Mouse (Mus musculus) adrenal gland, adult (tissue): ENCODE measurements around the gene Gnpat.
"Not testable (repeated sequence)": the region's sequence is repeated elsewhere in the genome, so short reads cannot be mapped to it uniquely, and the experiment has no call there.

Experiments used
- DNase-seq, 2 experiments: peaks; one replicate each; pipeline ENCODE4 v3.0.0; 2022 to 2023; ENCODE audit warnings: low spot score in 1 of 2; ENCODE audit not compliant: inconsistent age in 2 of 2

The Gnpat gene

GRCm38 (mm10) chr8:124841775-124842174 is 21.1 kb upstream of the Gnpat start:
- no peak for DNase-seq

- DNase-seq = not testable (repeated sequence)
Observed at GRCm38 (mm10) chr8:124842929-124843328, 19.9 kb upstream of the Gnpat start.

- DNase-seq = no peak
Observed at GRCm38 (mm10) chr8:124845131-124845530, 17.7 kb upstream of the Gnpat start.

- DNase-seq = no peak
Observed at GRCm38 (mm10) chr8:124845573-124845972, 17.3 kb upstream of the Gnpat start.

GRCm38 (mm10) chr8:124853511-124853910 is 9.3 kb upstream of the Gnpat start:
- no peak for DNase-seq

GRCm38 (mm10) chr8:124859466-124859865 is 3.4 kb upstream of the Gnpat start:
- peak in 1 of 2 experiments; percentile 64 for DNase-seq

GRCm38 (mm10) chr8:124860188-124860587 is 2.6 kb upstream of the Gnpat start:
- no peak for DNase-seq

GRCm38 (mm10) chr8:124863163-124863677 is 387 bp downstream of the Gnpat start:
- DNase-seq = no peak

- DNase-seq = peak in 1 of 2 experiments; percentile 48
Observed at GRCm38 (mm10) chr8:124863729-124864128, 896 bp downstream of the Gnpat start.

- DNase-seq = no peak
Observed at GRCm38 (mm10) chr8:124866669-124867068, 3.8 kb downstream of the Gnpat start.

- peak; percentile 67 to 76 for DNase-seq
Observed at GRCm38 (mm10) chr8:124867126-124867525, 4.3 kb downstream of the Gnpat start.

- DNase-seq = peak in 1 of 2 experiments; percentile 55
Observed at GRCm38 (mm10) chr8:124869708-124870107, 6.9 kb downstream of the Gnpat start.

- DNase-seq = no peak
Observed at GRCm38 (mm10) chr8:124871474-124871873, 8.6 kb downstream of the Gnpat start.

- no peak for DNase-seq
Observed at GRCm38 (mm10) chr8:124872081-124872480, 9.2 kb downstream of the Gnpat start.

- no peak for DNase-seq
Observed at GRCm38 (mm10) chr8:124872690-124873089, 9.9 kb downstream of the Gnpat start.

GRCm38 (mm10) chr8:124878141-124878540 is 15.3 kb downstream of the Gnpat start:
- no peak for DNase-seq

- DNase-seq = no peak
Observed at GRCm38 (mm10) chr8:124878946-124879526, 16.2 kb downstream of the Gnpat start.

- no peak for DNase-seq
Observed at GRCm38 (mm10) chr8:124888385-124888784, 25.6 kb downstream of the Gnpat start.

GRCm38 (mm10) chr8:124892596-124892995 is 29.8 kb downstream of the Gnpat start:
- DNase-seq = no peak

GRCm38 (mm10) chr8:124896010-124896631 is 33.3 kb downstream of the Gnpat start:
- DNase-seq = no peak

- peak; percentile 85 to 93 for DNase-seq
Observed at GRCm38 (mm10) chr8:124896632-124897385, 34.0 kb downstream of the Gnpat start.
